In genomic region chr4:149256511-149257300, GRCm38 (mm10) we compare ENCODE assay signal across 12 mouse cellular contexts. TPM values are rescaled to one million over a fixed set of nuclear protein-coding genes. Genes with fewer than 3 reads are reported as not detected.
DNase-seq lines count a peak whose midpoint lies in the region; ATAC-seq and TF ChIP-seq lines count a peak whose summit lies in the region.
"Had no signal": no experiment of that assay in that cellular context is flagged by ENCODE, and none has a peak within 500 bp of the region (broad histone marks: within the 10 kb centered on the region; RNA-seq: fewer than 3 reads in every experiment).

No protein-coding gene starts in this region.

- H3K9me3 ChIP-seq in hindbrain, embryonic 14.5 days (ENCODE audit: control insufficient read depth, low read length), result no peaks in the 10 kb centered on the region
- no peaks in the 10 kb centered on the region for H3K9me3 ChIP-seq in neural tube, embryonic 15.5 days (replicated peaks)

- H3K4me3 ChIP-seq in layer of hippocampus, adult 2 months, result no peak overlapping the region
- H3K4me3 ChIP-seq in cortical plate, adult 2 months (ENCODE audit: insufficient read depth, low read length), result no peak overlapping the region
- no peak overlapping the region for H3K4me3 ChIP-seq in hindbrain, embryonic 14.5 days (replicated peaks; ENCODE audit: low read length)
- no peak overlapping the region for H3K4me3 ChIP-seq in neural tube, embryonic 15.5 days (replicated peaks)

- H3K4me1 ChIP-seq in cortical plate, adult 2 months (ENCODE audit: control insufficient read depth, insufficient read depth, low read length), result peaks cover 10% of the 10 kb centered on the region
- peaks cover 14% of the 10 kb centered on the region; the same call in 1 of the 2 replicates for H3K4me1 ChIP-seq in hindbrain, embryonic 14.5 days (replicated peaks; ENCODE audit: control insufficient read depth, insufficient read depth, low read length)
- peaks cover 23% of the 10 kb centered on the region for H3K4me1 ChIP-seq in neural tube, embryonic 15.5 days

- no peak for TF ChIP-seq CTCF in layer of hippocampus, adult 2 months (conservative IDR thresholded peaks at IDR 0.05)
- TF ChIP-seq CTCF in cortical plate, adult 2 months (IDR thresholded peaks at IDR 0.05; ENCODE audit: extremely low read depth, insufficient read depth, low read length), result no peak

- H3K9ac ChIP-seq in hindbrain, embryonic 14.5 days, result 0 out of 2 replicates have a peak overlapping the region, but pooled peaks have one; percentile 0
- H3K9ac ChIP-seq in neural tube, embryonic 15.5 days (replicated peaks), result no peak overlapping the region
- H3K9ac ChIP-seq: lung, embryonic 14.5 days had no signal

- H3K4me2 ChIP-seq in hindbrain, embryonic 14.5 days (replicated peaks), result no peak overlapping the region
- H3K4me2 ChIP-seq in neural tube, embryonic 15.5 days, result no peak overlapping the region
- H3K4me2 ChIP-seq: lung, embryonic 14.5 days had no signal

- peaks cover 87% of the 10 kb centered on the region for H3K36me3 ChIP-seq in hindbrain, embryonic 14.5 days (replicated peaks; ENCODE audit: control insufficient read depth, insufficient read depth)
- H3K36me3 ChIP-seq in neural tube, embryonic 15.5 days, result peaks cover 43% of the 10 kb centered on the region

- peak overlapping the region; percentile 77 for H3K27ac ChIP-seq in layer of hippocampus, adult 2 months
- H3K27ac ChIP-seq in cortical plate, adult 2 months (ENCODE audit: insufficient read depth, low read length), result peak overlapping the region; percentile 2; the same call in 1 of the 2 replicates
- H3K27ac ChIP-seq in hindbrain, embryonic 14.5 days, result peak overlapping the region; percentile 78
- peak overlapping the region; percentile 81 for H3K27ac ChIP-seq in neural tube, embryonic 15.5 days (replicated peaks)

- TF ChIP-seq POLR2A in cortical plate, adult 2 months (IDR thresholded peaks at IDR 0.05; ENCODE audit: extremely low read depth, insufficient read depth, low read length), result no peak

- ATAC-seq in hindbrain, embryonic 14.5 days (ENCODE audit: low FRiP score), result no peak
- ATAC-seq in neural tube, embryonic 15.5 days (ENCODE audit: low FRiP score), result no peak
- ATAC-seq in CD4-positive, CD25-positive, alpha-beta regulatory T cell, adult 4 months, result no peak
- ATAC-seq: activated CD4-positive, CD25-positive, alpha-beta regulatory T cell, adult 4 months had no signal

- H3K27me3 ChIP-seq in hindbrain, embryonic 14.5 days (ENCODE audit: control insufficient read depth, insufficient read depth, low read length), result no peaks in the 10 kb centered on the region
- H3K27me3 ChIP-seq in neural tube, embryonic 15.5 days (replicated peaks), result no peaks in the 10 kb centered on the region

- no peak for DNase-seq in layer of hippocampus, adult 2 months (ENCODE audit: low spot score in 2 of 2)
- no peak for DNase-seq in layer of hippocampus, postnatal 14 days (ENCODE audit: low spot score in 2 of 2)
- no peak for DNase-seq in hindbrain, embryonic 14.5 days (ENCODE audit: low spot score)
- no peak for DNase-seq in MN1 (ENCODE audit: low spot score)
- DNase-seq in retina, postnatal 1 day, result no peak
- DNase-seq: kidney, adult 11 months; lung, embryonic 14.5 days; thymus, adult 2 months had no signal

- WGBS in hindbrain, embryonic 14.5 days, result 76% methylated on average over 15 of the region's 15 CpGs
- 74% methylated on average over 15 of the region's 15 CpGs for WGBS in neural tube, embryonic 15.5 days

RNA-seq across cellular contexts. Expression of gene Kif1b, which starts 50.8 kb away (rescaled TPM):
- 100 to 1,000 TPM; 403 to 414 TPM for total RNA-seq in layer of hippocampus, adult 2 months (2021)
- total RNA-seq in layer of hippocampus, postnatal 14 days (2021), result 100 to 1,000 TPM; 392 to 448 TPM
- 229 and 234 TPM in 2 replicates for polyA plus RNA-seq in cortical plate, adult 2 months (2012; rRNA removed)
- polyA plus RNA-seq in hindbrain, embryonic 14.5 days (2014; fragmentation: Nextera tagmentation; extraction: Ambion mirVana), result 188 and 194 TPM in 2 replicates
- 102 and 121 TPM in 2 replicates for polyA plus RNA-seq in neural tube, embryonic 15.5 days (2015; fragmentation: Nextera tagmentation; extraction: Ambion mirVana)
- polyA plus RNA-seq in CD4-positive, CD25-positive, alpha-beta regulatory T cell, adult 4 months (2017; shearing (Covaris generic)), result 10 to 100 TPM; 11.9 to 15.0 TPM

Comparison
In these comparisons a context has a peak if more than half of its experiments do, and no peak if none do; other contexts are left out.
1. H3K27ac ChIP-seq: peak in every context shown above with its lines; median percentile 81 in neural tube, embryonic 15.5 days; 78 in hindbrain, embryonic 14.5 days; 77 in layer of hippocampus, adult 2 months; 2 in cortical plate, adult 2 months.